In genomic region chr10:73700519-73701286, GRCm38 (mm10) we compare ENCODE assay signal across 14 mouse cellular contexts.
"Had no signal": no experiment of that assay in that cellular context is flagged by ENCODE, and none has a peak within 500 bp of the region (broad histone marks: within the 10 kb centered on the region; RNA-seq: fewer than 3 reads in every experiment).

No protein-coding gene starts in this region.

- H3K27ac ChIP-seq: limb, embryonic 15.5 days; liver, embryonic 12.5 days; midbrain, embryonic 12.5 days had no signal

- DNase-seq: kidney, adult 8-10 months; kidney, postnatal 25 days; layer of hippocampus, adult 9-11 months; layer of hippocampus, postnatal 36 days; lung, embryonic 14.5 days; lung, postnatal 10 days; lung, postnatal 4 days; right cerebral cortex, postnatal 14 days; thymus, adult 18-20 months; thymus, postnatal 14 days had no signal

- H3K9ac ChIP-seq: limb, embryonic 15.5 days; liver, embryonic 12.5 days; lung, embryonic 14.5 days; midbrain, embryonic 12.5 days had no signal

- H3K9me3 ChIP-seq: limb, embryonic 15.5 days; liver, embryonic 12.5 days; midbrain, embryonic 12.5 days had no signal

- H3K27me3 ChIP-seq: limb, embryonic 15.5 days; liver, embryonic 12.5 days; midbrain, embryonic 12.5 days had no signal

- H3K4me1 ChIP-seq: limb, embryonic 15.5 days; liver, embryonic 12.5 days; midbrain, embryonic 12.5 days had no signal

- H3K4me2 ChIP-seq: limb, embryonic 15.5 days; liver, embryonic 12.5 days; lung, embryonic 14.5 days; midbrain, embryonic 12.5 days had no signal

- H3K36me3 ChIP-seq: limb, embryonic 15.5 days; liver, embryonic 12.5 days; midbrain, embryonic 12.5 days had no signal

- ATAC-seq: intestine, postnatal 0 days; liver, embryonic 12.5 days had no signal

- H3K4me3 ChIP-seq: limb, embryonic 15.5 days; liver, embryonic 12.5 days; midbrain, embryonic 12.5 days had no signal
